Comparison of ENCODE assay signal across 13 mouse cellular contexts in the genomic region with DNA sequence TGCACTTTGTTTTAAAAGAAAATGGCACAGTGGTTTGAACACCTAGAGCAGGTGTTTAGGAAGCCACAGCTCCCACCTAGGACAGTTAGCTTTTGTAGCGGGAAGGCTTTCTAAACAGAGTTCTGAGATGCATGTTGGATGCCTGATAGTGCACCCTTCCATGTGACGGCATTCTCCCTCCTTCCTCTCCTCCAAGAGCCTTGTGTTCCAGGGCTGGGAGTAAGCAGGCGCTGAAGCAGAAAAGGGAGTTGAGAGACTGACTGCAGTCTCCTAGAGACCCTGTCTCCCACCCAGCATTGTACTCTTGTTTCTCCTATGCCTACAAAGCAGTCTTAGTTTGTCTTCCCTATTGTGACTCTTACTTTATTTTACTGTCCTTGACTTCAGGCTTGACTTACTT. TPM values are rescaled to one million over a fixed set of nuclear protein-coding genes. Genes with fewer than 3 reads are reported as not detected.
A peak's percentile ranks its signal among the peaks of the same experiment; 100 is the strongest.
DNase-seq lines count a peak whose midpoint lies in the region; ATAC-seq and TF ChIP-seq lines count a peak whose summit lies in the region.
"Had no signal": no experiment of that assay in that cellular context is flagged by ENCODE, and none has a peak within 500 bp of the region (broad histone marks: within the 10 kb centered on the region; RNA-seq: fewer than 3 reads in every experiment).

No protein-coding gene starts in this region.

- peak overlapping the region; percentile 68 for H3K4me2 ChIP-seq in kidney, embryonic 16.5 days (replicated peaks; ENCODE audit: low read depth, low read length)
- peak overlapping the region; percentile 80 for H3K4me2 ChIP-seq in embryonic facial prominence, embryonic 13.5 days
- H3K4me2 ChIP-seq in limb, embryonic 14.5 days (replicated peaks; ENCODE audit: low read depth, low read length, severe bottlenecking), result peak overlapping the region; percentile 4; the same call in 1 of the 2 replicates

- H3K27me3 ChIP-seq in kidney, embryonic 16.5 days (ENCODE audit: insufficient read depth, low read length), result no peaks in the 10 kb centered on the region
- H3K27me3 ChIP-seq in embryonic facial prominence, embryonic 13.5 days, result no peaks in the 10 kb centered on the region
- H3K27me3 ChIP-seq in limb, embryonic 14.5 days (ENCODE audit: control insufficient read depth, insufficient read depth, low read length), result no peaks in the 10 kb centered on the region
- H3K27me3 ChIP-seq: stomach, embryonic 15.5 days had no signal

- H3K9ac ChIP-seq in kidney, embryonic 16.5 days (replicated peaks; ENCODE audit: low read length), result no peak overlapping the region
- 0 out of 2 replicates have a peak overlapping the region, but pooled peaks have one; percentile 27 for H3K9ac ChIP-seq in embryonic facial prominence, embryonic 13.5 days
- 0 out of 2 replicates have a peak overlapping the region, but pooled peaks have one; percentile 16 for H3K9ac ChIP-seq in limb, embryonic 14.5 days (ENCODE audit: low read depth, low read length, severe bottlenecking)
- H3K9ac ChIP-seq: liver, embryonic 15.5 days; stomach, embryonic 15.5 days had no signal

- H3K36me3 ChIP-seq in kidney, embryonic 16.5 days (ENCODE audit: insufficient read depth, low read length), result peaks cover 20% of the 10 kb centered on the region
- peaks cover 31% of the 10 kb centered on the region for H3K36me3 ChIP-seq in embryonic facial prominence, embryonic 13.5 days
- peaks cover 24% of the 10 kb centered on the region for H3K36me3 ChIP-seq in limb, embryonic 14.5 days (ENCODE audit: control insufficient read depth, insufficient read depth, low read length)

- ATAC-seq in kidney, embryonic 16.5 days (ENCODE audit: low FRiP score, low TSS enrichment), result no peak
- ATAC-seq in embryonic facial prominence, embryonic 13.5 days (ENCODE audit: insufficient number of reproducible peaks, insufficient read depth, low FRiP score, low TSS enrichment, low read depth), result no peak
- no peak for ATAC-seq in limb, embryonic 14.5 days (ENCODE audit: low FRiP score, low read depth)
- ATAC-seq in erythroid progenitor cell, adult 5-6 weeks (replicated peaks; ENCODE audit: low FRiP score, poor library complexity, severe bottlenecking), result no peak

- H3K9me3 ChIP-seq in kidney, embryonic 16.5 days (ENCODE audit: low read length), result no peaks in the 10 kb centered on the region
- no peaks in the 10 kb centered on the region for H3K9me3 ChIP-seq in embryonic facial prominence, embryonic 13.5 days
- no peaks in the 10 kb centered on the region for H3K9me3 ChIP-seq in limb, embryonic 14.5 days (ENCODE audit: control insufficient read depth, low read length)
- H3K9me3 ChIP-seq: liver, embryonic 15.5 days; stomach, embryonic 15.5 days had no signal

- TF ChIP-seq POLR2A in brain, embryonic 14.5 days (IDR thresholded peaks at IDR 0.05; ENCODE audit: borderline replicate concordance, extremely low read depth, insufficient read depth, insufficient read length, poor library complexity, severe bottlenecking), result no peak
- no peak for TF ChIP-seq POLR2A in limb, embryonic 14.5 days (IDR thresholded peaks at IDR 0.05; ENCODE audit: borderline replicate concordance, extremely low read depth, insufficient read depth, insufficient read length)

- no peak for TF ChIP-seq CTCF in brain, embryonic 14.5 days (IDR thresholded peaks at IDR 0.05; ENCODE audit: borderline replicate concordance, extremely low read depth, insufficient read depth, insufficient read length)

- 57% methylated on average over 3 of the region's 3 CpGs for WGBS in kidney, embryonic 16.5 days
- WGBS in embryonic facial prominence, embryonic 13.5 days, result 86% methylated on average over 3 of the region's 3 CpGs
- 83% methylated on average over 3 of the region's 3 CpGs for WGBS in limb, embryonic 14.5 days

- DNase-seq in kidney, postnatal 14 days, result no peak
- peak; percentile 14 for DNase-seq in brain, embryonic 14.5 days (ENCODE audit: low read depth)
- DNase-seq in limb, embryonic 14.5 days (ENCODE audit: low spot score), result no peak
- no peak for DNase-seq in right cerebral cortex, adult 18-20 months
- DNase-seq: adrenal gland, adult 8-10 months; cerebellum, postnatal 10 days; kidney, adult 9 months had no signal

- H3K4me3 ChIP-seq in kidney, embryonic 16.5 days (ENCODE audit: low read length), result peak overlapping the region; percentile 91
- peak overlapping the region; percentile 88 for H3K4me3 ChIP-seq in embryonic facial prominence, embryonic 13.5 days
- H3K4me3 ChIP-seq in limb, embryonic 14.5 days (replicated peaks; ENCODE audit: low read length), result peak overlapping the region; percentile 11
- H3K4me3 ChIP-seq: liver, embryonic 15.5 days; stomach, embryonic 15.5 days had no signal

- H3K4me1 ChIP-seq in kidney, embryonic 16.5 days (ENCODE audit: insufficient read depth, low read length), result peaks cover 27% of the 10 kb centered on the region
- peaks cover 21% of the 10 kb centered on the region for H3K4me1 ChIP-seq in embryonic facial prominence, embryonic 13.5 days
- peaks cover 12% of the 10 kb centered on the region; the same call in 1 of the 2 replicates for H3K4me1 ChIP-seq in limb, embryonic 14.5 days (ENCODE audit: control insufficient read depth, insufficient read depth, low read length)

- no peak overlapping the region for H3K27ac ChIP-seq in kidney, embryonic 16.5 days (ENCODE audit: low read length)
- H3K27ac ChIP-seq in embryonic facial prominence, embryonic 13.5 days, result no peak overlapping the region
- H3K27ac ChIP-seq in limb, embryonic 14.5 days (replicated peaks; ENCODE audit: low read depth, low read length), result no peak overlapping the region
- H3K27ac ChIP-seq: liver, embryonic 15.5 days; stomach, embryonic 15.5 days had no signal

RNA-seq across cellular contexts. Expression of a gene that starts 2.1 kb away (rescaled TPM):
- 11.2 and 13.1 TPM in 2 replicates for polyA plus RNA-seq in kidney, embryonic 16.5 days (2015; fragmentation: Nextera tagmentation; extraction: Ambion mirVana)
- 5.7 and 12.8 TPM in 2 replicates for polyA plus RNA-seq in brain, embryonic 14.5 days (2012; rRNA removed)
- polyA plus RNA-seq in embryonic facial prominence, embryonic 13.5 days (2015; fragmentation: Nextera tagmentation; extraction: Ambion mirVana), result 7.8 and 8.9 TPM in 2 replicates
- polyA plus RNA-seq in limb, embryonic 14.5 days (2012; rRNA removed), result 3.5 and 3.8 TPM in 2 replicates
- polyA plus RNA-seq in limb, embryonic 14.5 days (2014; fragmentation: Nextera tagmentation; extraction: Ambion mirVana), result 9.3 and 10.7 TPM in 2 replicates
- total RNA-seq in erythroid progenitor cell, adult 5-6 weeks (2015; ENCODE audit: low replicate concordance), result 0.42 TPM in 1 of 2 replicates, not detected in the other
- total RNA-seq in erythroid progenitor cell, adult 5-6 weeks (2017; ENCODE audit: low replicate concordance), result 0.08 and 0.13 TPM in 2 replicates

RNA-seq across cellular contexts. Expression of a gene that starts 2.1 kb away (rescaled TPM):
- polyA plus RNA-seq in kidney, embryonic 16.5 days (2015; fragmentation: Nextera tagmentation; extraction: Ambion mirVana), result 0.15 TPM in 1 of 2 replicates, not detected in the other
- 0.55 and 0.57 TPM in 2 replicates for polyA plus RNA-seq in brain, embryonic 14.5 days (2012; rRNA removed)
- polyA plus RNA-seq in embryonic facial prominence, embryonic 13.5 days (2015; fragmentation: Nextera tagmentation; extraction: Ambion mirVana), result 0.25 and 0.63 TPM in 2 replicates
- polyA plus RNA-seq in limb, embryonic 14.5 days (2012; rRNA removed), result 0.24 and 0.27 TPM in 2 replicates
- 0.36 TPM in 1 of 2 replicates, not detected in the other for polyA plus RNA-seq in limb, embryonic 14.5 days (2014; fragmentation: Nextera tagmentation; extraction: Ambion mirVana)
- total RNA-seq in erythroid progenitor cell, adult 5-6 weeks (2015; ENCODE audit: low replicate concordance), result not detected in 2 replicates
- total RNA-seq in erythroid progenitor cell, adult 5-6 weeks (2017; ENCODE audit: low replicate concordance), result not detected in 2 replicates
- total RNA-seq: adrenal gland, adult 8-10 months; ES-E14 had no signal
- polyA plus RNA-seq: liver, embryonic 15.5 days; stomach, embryonic 15.5 days had no signal

RNA-seq across cellular contexts. Expression of a gene that starts 2.1 kb away (rescaled TPM):
- polyA plus RNA-seq in kidney, embryonic 16.5 days (2015; fragmentation: Nextera tagmentation; extraction: Ambion mirVana), result 164 and 165 TPM in 2 replicates
- 87.8 and 96.8 TPM in 2 replicates for polyA plus RNA-seq in brain, embryonic 14.5 days (2012; rRNA removed)
- 98.3 and 111 TPM in 2 replicates for polyA plus RNA-seq in embryonic facial prominence, embryonic 13.5 days (2015; fragmentation: Nextera tagmentation; extraction: Ambion mirVana)
- polyA plus RNA-seq in limb, embryonic 14.5 days (2012; rRNA removed), result 46.6 and 49.5 TPM in 2 replicates
- polyA plus RNA-seq in limb, embryonic 14.5 days (2014; fragmentation: Nextera tagmentation; extraction: Ambion mirVana), result 101 and 109 TPM in 2 replicates
- 10.1 TPM in 2 replicates for total RNA-seq in erythroid progenitor cell, adult 5-6 weeks (2015; ENCODE audit: low replicate concordance)
- 1.8 TPM in 1 of 2 replicates, not detected in the other for total RNA-seq in erythroid progenitor cell, adult 5-6 weeks (2017; ENCODE audit: low replicate concordance)

Comparison
In these comparisons a context has a peak if more than half of its experiments do, and no peak if none do; other contexts are left out.
1. H3K4me2 ChIP-seq: peak in every context shown above with its lines; median percentile 80 in embryonic facial prominence, embryonic 13.5 days; 68 in kidney, embryonic 16.5 days; 4 in limb, embryonic 14.5 days.
2. H3K4me3 ChIP-seq: peak in every context shown above with its lines; median percentile 91 in kidney, embryonic 16.5 days; 88 in embryonic facial prominence, embryonic 13.5 days; 11 in limb, embryonic 14.5 days.